Mouse (Mus musculus) erythroblast, embryonic 14.5 days (primary cell): ENCODE measurements at regions not wholly inside any gene's neighbourhood (a gene's known extent, or its start where the extent isn't known, plus 50 kb on each side); places are given as distances from the start of the nearest gene placed in this dataset.

ENCODE experiments used
- H3K27me3 ChIP-seq: 2 replicates; pipeline ENCODE4 v1.6.1; 2012; ENCODE audit warnings: inconsistent platforms; ENCODE audit not compliant: control insufficient read depth
- H3K36me3 ChIP-seq: 2 replicates; pipeline ENCODE4 v1.6.1; 2012; ENCODE audit warnings: mild to moderate bottlenecking, inconsistent platforms; ENCODE audit not compliant: control insufficient read depth
- H3K4me1 ChIP-seq: 2 replicates; pipeline ENCODE4 v1.6.1; 2012; ENCODE audit warnings: inconsistent platforms; ENCODE audit not compliant: control insufficient read depth
- H3K4me3 ChIP-seq: replicated peaks from 2 replicates; pipeline ENCODE3; 2012; ENCODE audit warnings: moderate library complexity, mild to moderate bottlenecking, inconsistent platforms
- H3K9me3 ChIP-seq: 2 replicates; pipeline ENCODE4 v1.6.1; 2012; ENCODE audit warnings: low read length, inconsistent platforms, mixed read lengths; ENCODE audit not compliant: control insufficient read depth
- GATA1 ChIP-seq: IDR thresholded peaks from 2 replicates; pipeline ENCODE4 v1.6.1; 2012; ENCODE audit warnings: low read length, inconsistent platforms, mixed read lengths
- TAL1 ChIP-seq: IDR thresholded peaks from 3 replicates; pipeline ENCODE4 v1.6.1; 2012; ENCODE audit warnings: low read length, inconsistent platforms, mixed read lengths

DNA sequence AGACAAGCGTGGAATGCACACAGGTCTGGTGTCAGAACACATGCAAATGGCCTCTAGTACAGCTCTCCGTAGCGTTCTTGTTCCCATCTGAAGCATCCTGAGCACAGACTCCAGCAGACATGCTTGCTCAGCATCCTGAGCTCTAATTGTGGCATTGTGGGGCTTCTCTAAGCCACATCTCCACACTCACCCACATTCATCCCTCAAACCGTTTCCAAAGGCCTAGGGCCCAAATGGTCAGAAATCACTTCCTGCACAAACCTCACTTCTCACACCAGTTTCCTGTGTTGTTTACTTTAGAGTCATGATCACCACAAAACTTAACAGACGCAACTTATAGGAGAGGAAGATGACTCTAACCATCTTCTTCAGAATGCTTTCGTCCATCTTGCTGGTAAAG lies 358.1 kb downstream of the Setd4 start:
- Histone ChIP-seq H3K4me1 (no peaks in the 10 kb centered on the region), H3K4me3 (no peak overlapping the region), H3K27me3 (peaks cover 3% of the 10 kb centered on the region; the same call in 1 of the 2 replicates), H3K9me3 (no peaks in the 10 kb centered on the region), H3K36me3 (no peaks in the 10 kb centered on the region)
- no peak for TF ChIP-seq TAL1
- no peak for TF ChIP-seq GATA1

DNA sequence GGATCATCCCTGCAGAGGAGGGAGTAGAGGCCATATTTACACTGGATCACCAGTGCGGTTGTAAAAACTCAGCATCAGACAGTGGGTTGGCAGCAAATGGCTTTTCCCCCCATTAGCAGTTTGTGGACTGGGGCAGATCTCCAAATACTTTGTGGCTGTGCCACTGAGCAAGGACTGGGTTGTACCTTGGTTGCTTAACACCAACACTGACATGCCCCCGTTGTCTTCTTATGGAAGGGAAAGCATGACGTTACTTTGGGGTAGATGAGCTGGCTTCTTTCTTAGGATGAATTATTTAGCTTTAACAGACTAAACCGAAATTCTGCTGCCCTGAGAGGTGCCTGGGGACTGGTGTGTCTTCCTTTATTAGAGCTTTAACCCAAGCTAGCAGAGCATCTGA lies 365.0 kb downstream of the Setd4 start:
- no peaks in the 10 kb centered on the region for H3K27me3 ChIP-seq
- H3K9me3 ChIP-seq = no peaks in the 10 kb centered on the region
- H3K4me3 ChIP-seq = no peak overlapping the region
- H3K36me3 ChIP-seq = no peaks in the 10 kb centered on the region
- no peak for TF ChIP-seq GATA1
- no peak for TF ChIP-seq TAL1
- no peaks in the 10 kb centered on the region for H3K4me1 ChIP-seq

DNA sequence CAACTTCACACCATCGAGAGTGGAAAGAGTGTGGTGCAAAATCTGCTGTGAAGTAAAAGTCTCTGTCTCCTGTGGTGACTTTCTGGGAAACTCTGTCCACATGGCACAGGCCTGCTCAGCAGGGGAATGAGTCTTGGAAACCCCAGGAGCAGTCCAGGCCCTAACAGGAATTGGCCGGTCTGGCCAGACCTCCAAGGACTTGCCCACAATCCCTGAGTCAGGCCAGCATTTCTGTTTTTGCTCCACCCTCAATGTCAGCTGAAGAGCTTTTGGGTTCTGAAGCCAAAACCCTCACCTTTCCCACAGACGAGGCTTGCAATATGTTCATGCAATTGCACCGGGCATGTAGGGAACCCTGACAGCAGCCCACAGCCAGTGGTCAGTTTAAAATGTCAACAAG lies 365.5 kb downstream of the Setd4 start:
- Histone ChIP-seq H3K36me3 (no peaks in the 10 kb centered on the region), H3K9me3 (no peaks in the 10 kb centered on the region), H3K4me1 (no peaks in the 10 kb centered on the region), H3K4me3 (no peak overlapping the region), H3K27me3 (no peaks in the 10 kb centered on the region)
- TF ChIP-seq GATA1 = no peak
- no peak for TF ChIP-seq TAL1

DNA sequence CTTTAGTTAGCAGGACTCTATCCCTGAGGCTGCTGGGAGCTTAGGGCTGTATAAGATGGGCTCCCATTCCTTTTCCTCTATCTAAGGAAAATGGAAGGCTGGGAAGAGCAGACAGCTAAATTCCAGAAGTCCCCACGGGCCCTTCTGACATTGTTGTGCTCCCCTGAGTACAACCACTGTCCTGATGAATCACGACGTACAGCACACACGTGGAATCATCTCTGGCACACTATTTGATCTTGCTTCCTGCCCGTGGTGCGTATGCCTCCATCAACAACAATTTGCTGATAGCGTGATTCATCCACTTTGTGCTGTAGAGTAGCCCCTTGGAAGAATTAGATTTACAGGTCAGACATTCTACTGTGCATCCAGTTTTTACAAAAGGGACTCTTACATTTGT lies 378.2 kb downstream of the Setd4 start:
- H3K4me1 ChIP-seq = peaks cover 10% of the 10 kb centered on the region
- H3K36me3 ChIP-seq = no peaks in the 10 kb centered on the region
- no peak overlapping the region for H3K4me3 ChIP-seq
- no peaks in the 10 kb centered on the region for H3K9me3 ChIP-seq
- TF ChIP-seq TAL1 (no peak), GATA1 (no peak)
- H3K27me3 ChIP-seq = peaks cover 9% of the 10 kb centered on the region

DNA sequence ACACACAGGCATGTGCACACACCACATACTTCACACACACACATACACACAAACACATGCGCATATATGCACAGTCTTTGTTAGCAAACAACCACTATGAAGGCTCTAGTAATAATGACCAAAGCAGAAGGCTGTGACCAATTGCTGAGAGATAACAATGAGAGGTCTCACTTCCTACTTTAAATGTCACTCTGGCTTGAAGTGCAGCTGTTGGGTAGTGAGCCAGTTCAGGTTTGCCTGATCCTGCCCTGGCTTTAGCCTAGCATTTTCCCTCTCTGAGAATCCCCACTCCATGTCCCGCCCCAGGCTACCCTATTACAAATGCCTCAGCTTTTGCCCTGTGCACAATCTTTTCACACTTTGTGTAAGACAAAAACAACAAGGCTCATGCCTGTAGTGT lies 378.7 kb downstream of the Setd4 start:
- Histone ChIP-seq H3K27me3 (peaks cover 13% of the 10 kb centered on the region), H3K36me3 (no peaks in the 10 kb centered on the region), H3K4me3 (no peak overlapping the region), H3K9me3 (no peaks in the 10 kb centered on the region), H3K4me1 (peaks cover 14% of the 10 kb centered on the region)
- TF ChIP-seq GATA1 (no peak), TAL1 (no peak)

DNA sequence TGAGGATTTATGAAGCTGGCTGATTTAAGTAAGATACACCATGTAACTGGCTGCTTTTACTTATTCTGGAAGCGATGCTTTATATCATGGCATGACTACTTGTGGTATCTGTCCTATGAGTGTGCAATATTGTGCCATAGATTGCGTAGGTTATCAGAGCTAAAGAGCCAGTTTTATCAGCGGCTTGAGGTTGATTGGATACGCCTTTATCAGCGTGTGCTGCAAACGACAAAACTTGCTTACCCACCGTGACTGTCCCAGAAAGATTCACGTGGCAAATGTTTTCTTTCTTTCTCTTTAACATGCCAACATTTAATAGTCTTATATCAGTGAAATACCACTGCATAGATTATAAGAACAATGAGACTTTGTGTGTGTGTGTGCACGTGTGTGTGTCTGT lies 384.1 kb downstream of the Setd4 start:
- Histone ChIP-seq H3K27me3 (peaks cover 48% of the 10 kb centered on the region), H3K4me3 (no peak overlapping the region), H3K4me1 (peaks cover 32% of the 10 kb centered on the region), H3K36me3 (no peaks in the 10 kb centered on the region), H3K9me3 (no peaks in the 10 kb centered on the region)
- TF ChIP-seq GATA1 (no peak), TAL1 (no peak)

DNA sequence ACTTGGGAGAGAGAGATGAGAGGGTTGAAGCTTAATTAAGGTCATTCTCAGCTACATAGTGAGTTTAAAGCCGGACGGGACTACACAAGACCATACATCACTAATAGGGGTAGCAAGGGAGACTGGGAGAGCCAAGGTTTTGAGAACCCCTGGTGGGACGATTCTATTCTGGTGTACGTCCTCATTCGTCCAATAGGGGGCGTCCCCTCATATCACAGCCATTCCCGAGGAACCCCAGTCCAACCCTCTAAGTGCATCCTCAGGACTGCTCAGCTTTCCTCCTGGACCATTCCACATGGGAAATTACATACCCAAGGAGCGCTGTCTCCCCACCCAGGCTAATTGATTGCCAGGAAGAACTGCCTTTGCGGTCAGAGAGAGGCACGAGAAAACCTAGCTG lies 385.5 kb downstream of the Setd4 start:
- Histone ChIP-seq H3K4me3 (no peak overlapping the region), H3K4me1 (peaks cover 32% of the 10 kb centered on the region), H3K9me3 (no peaks in the 10 kb centered on the region), H3K27me3 (peaks cover 48% of the 10 kb centered on the region), H3K36me3 (no peaks in the 10 kb centered on the region)
- TF ChIP-seq TAL1 (no peak), GATA1 (no peak)

DNA sequence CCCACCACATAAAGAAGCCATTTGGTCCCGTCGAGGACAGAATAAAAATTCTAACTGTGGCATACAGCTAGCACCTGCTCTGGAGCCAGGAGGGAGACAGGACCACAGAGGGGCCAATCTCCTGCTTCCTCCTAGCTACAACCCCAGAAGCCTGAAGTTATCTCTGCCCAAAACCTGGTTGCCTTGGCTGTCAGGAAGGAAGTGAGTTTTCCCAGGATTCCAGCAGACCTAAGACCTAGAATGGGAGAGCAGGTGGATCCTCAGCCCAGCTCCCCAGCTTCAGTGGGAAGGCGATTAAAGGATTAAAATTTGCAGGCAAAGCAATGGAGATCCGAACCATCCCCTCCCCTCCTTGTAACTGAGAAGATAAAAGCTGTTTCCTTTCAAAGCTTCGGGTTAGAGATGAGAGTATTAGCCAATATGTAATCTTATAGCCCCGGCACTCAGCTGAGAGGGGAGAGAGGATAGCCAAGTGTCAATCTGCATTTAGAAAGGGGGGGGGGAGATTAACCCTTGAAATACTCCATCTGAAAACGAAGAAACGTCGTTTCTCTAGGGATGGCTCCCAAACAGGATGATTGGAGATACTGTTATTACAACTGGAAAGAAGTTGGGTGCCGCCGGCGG lies 386.1 kb downstream of the Setd4 start:
- H3K36me3 ChIP-seq = no peaks in the 10 kb centered on the region
- H3K27me3 ChIP-seq = peaks cover 48% of the 10 kb centered on the region
- H3K9me3 ChIP-seq = no peaks in the 10 kb centered on the region
- no peak overlapping the region for H3K4me3 ChIP-seq
- TF ChIP-seq GATA1 = no peak
- TF ChIP-seq TAL1 = no peak
- peaks cover 32% of the 10 kb centered on the region for H3K4me1 ChIP-seq

DNA sequence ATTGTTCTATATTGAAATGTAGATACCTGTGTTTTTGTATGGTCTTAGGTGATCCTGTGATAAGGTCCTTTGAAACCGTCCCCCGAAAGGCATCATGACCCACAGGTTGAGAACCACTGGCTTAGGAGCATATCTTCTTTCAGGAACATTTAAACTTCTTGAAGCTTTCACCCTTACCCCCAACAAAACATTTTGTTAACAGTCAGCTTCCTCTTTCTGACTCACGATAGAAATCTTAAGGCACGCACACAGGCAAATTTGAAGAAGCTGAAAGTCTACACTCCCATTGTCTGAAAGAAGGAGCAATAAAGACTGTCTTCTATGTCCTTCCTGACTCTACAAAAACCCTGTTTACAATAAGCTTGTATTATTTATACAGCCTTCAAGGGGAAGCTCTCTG lies 388.2 kb downstream of the Setd4 start:
- no peak for TF ChIP-seq GATA1
- TF ChIP-seq TAL1 = no peak
- no peaks in the 10 kb centered on the region for H3K36me3 ChIP-seq
- peaks cover 52% of the 10 kb centered on the region for H3K27me3 ChIP-seq
- H3K4me1 ChIP-seq = peaks cover 25% of the 10 kb centered on the region
- H3K4me3 ChIP-seq = no peak overlapping the region
- H3K9me3 ChIP-seq = no peaks in the 10 kb centered on the region

DNA sequence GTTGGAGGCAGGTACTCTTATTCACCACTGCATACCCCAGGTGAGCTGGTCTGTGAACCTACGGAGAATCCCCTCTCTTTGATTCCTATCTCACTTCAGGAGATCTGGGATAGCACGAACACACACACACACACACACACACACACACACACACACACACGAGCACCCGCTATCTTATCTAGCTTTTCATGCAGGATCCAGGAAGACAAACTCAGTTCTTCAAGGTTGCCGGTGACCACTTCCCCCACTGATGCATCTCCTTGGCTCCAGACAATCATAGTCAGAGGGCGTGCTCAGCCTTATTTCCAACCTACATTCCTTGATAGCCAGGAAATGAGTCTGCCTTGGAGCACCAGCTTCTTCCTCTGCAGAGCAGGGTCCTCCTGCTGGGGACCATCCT lies 387.7 kb upstream of the Runx1 start:
- no peak for TF ChIP-seq GATA1
- no peak for TF ChIP-seq TAL1

More for the DNA sequence above, 387.7 kb upstream of the Runx1 start:
- Histone ChIP-seq H3K4me1 (peaks cover 10% of the 10 kb centered on the region), H3K9me3 (no peaks in the 10 kb centered on the region), H3K36me3 (no peaks in the 10 kb centered on the region), H3K4me3 (no peak overlapping the region), H3K27me3 (peaks cover 42% of the 10 kb centered on the region)
